Mouse (Mus musculus): ENCODE measurements around the gene Dok4. TPM values are rescaled to one million over a fixed set of nuclear protein-coding genes. Genes with fewer than 3 reads are reported as not detected.
A peak's percentile ranks its signal among the peaks of the same experiment; 100 is the strongest.

Gene Dok4
- polyA plus RNA-seq, 1 experiment from 2014 or later, result 19.1 TPM

GRCm38 (mm10) chr8:94901031-94901430 is 24.9 kb upstream of the Dok4 start:
- Histone ChIP-seq H3K36me3 (ENCODE audit: control insufficient read depth, insufficient read depth, low read length) (no peaks in the 10 kb centered on the region), H3K4me3 (ENCODE audit: low read depth, low read length) (no peak overlapping the region), H3K9me3 (ENCODE audit: control insufficient read depth, low read length) (no peaks in the 10 kb centered on the region), H3K4me1 (replicated peaks; ENCODE audit: control insufficient read depth, insufficient read depth, low read length) (peaks cover 5% of the 10 kb centered on the region; the same call in 1 of the 2 replicates), H3K9ac (ENCODE audit: low read length) (no peak overlapping the region), H3K27ac (ENCODE audit: low read depth, low read length) (no peak overlapping the region), H3K4me2 (ENCODE audit: low read depth, low read length, severe bottlenecking) (no peak overlapping the region), H3K27me3 (ENCODE audit: control insufficient read depth, insufficient read depth, low read length) (no peaks in the 10 kb centered on the region)
- WGBS, result 30% methylated on average over 5 of the region's 5 CpGs
- no peak for DNase-seq (ENCODE audit: low spot score)
- ATAC-seq (replicated peaks; ENCODE audit: low FRiP score), result no peak

- Histone ChIP-seq H3K4me2 (ENCODE audit: low read depth, low read length, severe bottlenecking) (no peak overlapping the region), H3K4me3 (ENCODE audit: low read depth, low read length) (no peak overlapping the region), H3K4me1 (replicated peaks; ENCODE audit: control insufficient read depth, insufficient read depth, low read length) (peaks cover 5% of the 10 kb centered on the region; the same call in 1 of the 2 replicates), H3K27me3 (ENCODE audit: control insufficient read depth, insufficient read depth, low read length) (no peaks in the 10 kb centered on the region), H3K27ac (ENCODE audit: low read depth, low read length) (no peak overlapping the region), H3K9me3 (ENCODE audit: control insufficient read depth, low read length) (no peaks in the 10 kb centered on the region), H3K9ac (ENCODE audit: low read length) (no peak overlapping the region), H3K36me3 (ENCODE audit: control insufficient read depth, insufficient read depth, low read length) (no peaks in the 10 kb centered on the region)
- no peak for DNase-seq (ENCODE audit: low spot score)
- ATAC-seq (replicated peaks; ENCODE audit: low FRiP score), result no peak
- 32% methylated on average over 6 of the region's 6 CpGs for WGBS
Observed at GRCm38 (mm10) chr8:94900617-94901016, 24.5 kb upstream of the Dok4 start.

- Histone ChIP-seq H3K36me3 (ENCODE audit: control insufficient read depth, insufficient read depth, low read length) (no peaks in the 10 kb centered on the region), H3K9ac (ENCODE audit: low read length) (no peak overlapping the region), H3K4me2 (ENCODE audit: low read depth, low read length, severe bottlenecking) (no peak overlapping the region), H3K4me1 (replicated peaks; ENCODE audit: control insufficient read depth, insufficient read depth, low read length) (peaks cover 5% of the 10 kb centered on the region; the same call in 1 of the 2 replicates), H3K27me3 (ENCODE audit: control insufficient read depth, insufficient read depth, low read length) (no peaks in the 10 kb centered on the region), H3K27ac (ENCODE audit: low read depth, low read length) (no peak overlapping the region), H3K4me3 (ENCODE audit: low read depth, low read length) (no peak overlapping the region), H3K9me3 (ENCODE audit: control insufficient read depth, low read length) (no peaks in the 10 kb centered on the region)
- WGBS, result 12% methylated on average over 11 of the region's 11 CpGs
- peak; percentile 64 for DNase-seq (ENCODE audit: low spot score)
- ATAC-seq (replicated peaks; ENCODE audit: low FRiP score), result no peak
Observed at GRCm38 (mm10) chr8:94899262-94899661, 23.1 kb upstream of the Dok4 start.

- Histone ChIP-seq H3K9ac (ENCODE audit: low read length) (no peak overlapping the region), H3K4me3 (ENCODE audit: low read depth, low read length) (no peak overlapping the region), H3K4me1 (replicated peaks; ENCODE audit: control insufficient read depth, insufficient read depth, low read length) (no peaks in the 10 kb centered on the region), H3K27me3 (ENCODE audit: control insufficient read depth, insufficient read depth, low read length) (no peaks in the 10 kb centered on the region), H3K36me3 (ENCODE audit: control insufficient read depth, insufficient read depth, low read length) (no peaks in the 10 kb centered on the region), H3K27ac (ENCODE audit: low read depth, low read length) (no peak overlapping the region), H3K4me2 (ENCODE audit: low read depth, low read length, severe bottlenecking) (no peak overlapping the region), H3K9me3 (ENCODE audit: control insufficient read depth, low read length) (no peaks in the 10 kb centered on the region)
- 59% methylated on average over 2 of the region's 2 CpGs for WGBS
- DNase-seq (ENCODE audit: low spot score), result no peak
- ATAC-seq (replicated peaks; ENCODE audit: low FRiP score), result no peak
Observed at GRCm38 (mm10) chr8:94892917-94893316, 16.8 kb upstream of the Dok4 start.

- no peaks in the 10 kb centered on the region for H3K36me3 ChIP-seq (ENCODE audit: control insufficient read depth, insufficient read depth, low read length)
- WGBS, result 46% methylated on average over 14 of the region's 14 CpGs
- H3K9me3 ChIP-seq (ENCODE audit: control insufficient read depth, low read length), result no peaks in the 10 kb centered on the region
- H3K4me1 ChIP-seq (replicated peaks; ENCODE audit: control insufficient read depth, insufficient read depth, low read length), result no peaks in the 10 kb centered on the region
- ATAC-seq (replicated peaks; ENCODE audit: low FRiP score), result no peak
- H3K9ac ChIP-seq (ENCODE audit: low read length), result no peak overlapping the region
- DNase-seq (ENCODE audit: low spot score), result no peak
- no peak overlapping the region for H3K4me2 ChIP-seq (ENCODE audit: low read depth, low read length, severe bottlenecking)
- no peak overlapping the region for H3K27ac ChIP-seq (ENCODE audit: low read depth, low read length)
- no peak overlapping the region for H3K4me3 ChIP-seq (ENCODE audit: low read depth, low read length)
- no peaks in the 10 kb centered on the region for H3K27me3 ChIP-seq (ENCODE audit: control insufficient read depth, insufficient read depth, low read length)
Observed at GRCm38 (mm10) chr8:94888383-94889036, 12.4 kb upstream of the Dok4 start.

GRCm38 (mm10) chr8:94880742-94881141 is 4.6 kb upstream of the Dok4 start:
- H3K27me3 ChIP-seq (ENCODE audit: control insufficient read depth, insufficient read depth, low read length), result no peaks in the 10 kb centered on the region; the same call in 1 of the 2 replicates
- no peak for DNase-seq (ENCODE audit: low spot score)
- WGBS, result 73% methylated on average over 4 of the region's 4 CpGs
- no peak for ATAC-seq (replicated peaks; ENCODE audit: low FRiP score)
- H3K4me1 ChIP-seq (replicated peaks; ENCODE audit: control insufficient read depth, insufficient read depth, low read length), result no peaks in the 10 kb centered on the region; the same call in 1 of the 2 replicates
- H3K4me2 ChIP-seq (ENCODE audit: low read depth, low read length, severe bottlenecking), result no peak overlapping the region
- H3K4me3 ChIP-seq (ENCODE audit: low read depth, low read length), result no peak overlapping the region
- no peak overlapping the region for H3K9ac ChIP-seq (ENCODE audit: low read length)
- no peaks in the 10 kb centered on the region for H3K36me3 ChIP-seq (ENCODE audit: control insufficient read depth, insufficient read depth, low read length)
- H3K27ac ChIP-seq (ENCODE audit: low read depth, low read length), result no peak overlapping the region
- no peaks in the 10 kb centered on the region for H3K9me3 ChIP-seq (ENCODE audit: control insufficient read depth, low read length)

GRCm38 (mm10) chr8:94876820-94877219 is 690 bp upstream of the Dok4 start:
- 53% methylated on average over 3 of the region's 3 CpGs for WGBS
- DNase-seq (ENCODE audit: low spot score) (no peak), ATAC-seq (replicated peaks; ENCODE audit: low FRiP score) (no peak)
- Histone ChIP-seq H3K4me2 (ENCODE audit: low read depth, low read length, severe bottlenecking) (no peak overlapping the region), H3K9me3 (ENCODE audit: control insufficient read depth, low read length) (no peaks in the 10 kb centered on the region), H3K36me3 (ENCODE audit: control insufficient read depth, insufficient read depth, low read length) (no peaks in the 10 kb centered on the region), H3K9ac (ENCODE audit: low read length) (no peak overlapping the region), H3K27me3 (ENCODE audit: control insufficient read depth, insufficient read depth, low read length) (peaks cover 15% of the 10 kb centered on the region), H3K4me1 (replicated peaks; ENCODE audit: control insufficient read depth, insufficient read depth, low read length) (peaks cover 9% of the 10 kb centered on the region; the same call in 1 of the 2 replicates), H3K27ac (ENCODE audit: low read depth, low read length) (no peak overlapping the region), H3K4me3 (ENCODE audit: low read depth, low read length) (no peak overlapping the region)

GRCm38 (mm10) chr8:94875871-94876150 is 319 bp downstream of the Dok4 start:
- Histone ChIP-seq H3K9me3 (ENCODE audit: control insufficient read depth, low read length) (no peaks in the 10 kb centered on the region), H3K36me3 (ENCODE audit: control insufficient read depth, insufficient read depth, low read length) (no peaks in the 10 kb centered on the region), H3K9ac (ENCODE audit: low read length) (peak overlapping the region; percentile 51), H3K4me2 (ENCODE audit: low read depth, low read length, severe bottlenecking) (peak overlapping the region; percentile 98), H3K4me1 (replicated peaks; ENCODE audit: control insufficient read depth, insufficient read depth, low read length) (peaks cover 13% of the 10 kb centered on the region; the same call in 1 of the 2 replicates), H3K4me3 (ENCODE audit: low read depth, low read length) (peak overlapping the region; percentile 57), H3K27me3 (ENCODE audit: control insufficient read depth, insufficient read depth, low read length) (peaks cover 15% of the 10 kb centered on the region), H3K27ac (ENCODE audit: low read depth, low read length) (no peak overlapping the region)
- DNase-seq (ENCODE audit: low spot score) (no peak), ATAC-seq (replicated peaks; ENCODE audit: low FRiP score) (no peak)
- WGBS, result under 1% methylated on average over 16 of the region's 20 CpGs
